Comparison of ENCODE assay signal across 8 mouse cellular contexts in the genomic region with DNA sequence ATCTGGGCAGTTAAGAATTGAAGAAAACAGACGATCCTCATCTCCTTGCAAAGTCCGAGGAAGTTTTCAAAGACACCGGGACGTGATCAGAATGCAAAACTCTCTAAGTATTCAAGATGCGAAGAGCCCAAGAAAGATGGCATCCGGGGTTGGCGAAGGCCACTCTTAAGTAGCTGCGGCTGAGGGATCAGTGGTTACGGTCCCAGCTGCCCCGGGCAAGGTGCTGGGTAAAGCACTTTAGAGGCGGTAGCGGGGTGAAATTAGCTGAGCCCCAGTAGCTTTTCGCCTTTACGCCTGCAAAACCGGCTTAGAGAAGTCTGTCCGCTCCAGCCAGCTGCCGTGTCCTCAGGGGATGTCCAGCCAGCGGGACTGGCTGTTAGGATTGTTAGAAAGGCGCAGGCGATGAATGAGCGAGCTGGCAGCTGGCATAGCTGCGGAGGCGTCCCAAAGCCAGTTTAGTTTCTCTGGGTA. TPM values are rescaled to one million over a fixed set of nuclear protein-coding genes. Genes with fewer than 3 reads are reported as not detected.
DNase-seq lines count a peak whose midpoint lies in the region; ATAC-seq and TF ChIP-seq lines count a peak whose summit lies in the region.

No protein-coding gene starts in this region.

- H3K4me2 ChIP-seq in forebrain, embryonic 11.5 days (ENCODE audit: low read depth, low read length, severe bottlenecking), result peak overlapping the region; percentile 71
- peak overlapping the region; percentile 91 for H3K4me2 ChIP-seq in liver, postnatal 0 days (ENCODE audit: low read depth, low read length)

- TF ChIP-seq POLR2A in testis, adult 2 months (IDR thresholded peaks at IDR 0.05; ENCODE audit: control insufficient read depth, low read depth, low read length), result no peak
- no peak for TF ChIP-seq POLR2A in olfactory bulb, adult 2 months (IDR thresholded peaks at IDR 0.05; ENCODE audit: insufficient read depth, low read depth, low read length)

- no peak for TF ChIP-seq CTCF in testis, adult 2 months (IDR thresholded peaks at IDR 0.05; ENCODE audit: control insufficient read depth, insufficient read depth, insufficient replicate concordance, low read depth, low read length)
- no peak for TF ChIP-seq CTCF in liver, postnatal 0 days (IDR thresholded peaks at IDR 0.05; ENCODE audit: low read depth)
- TF ChIP-seq CTCF in olfactory bulb, adult 2 months (IDR thresholded peaks at IDR 0.05; ENCODE audit: insufficient read depth, low read depth, low read length), result no peak

- peak overlapping the region; percentile 65 for H3K4me3 ChIP-seq in testis, adult 2 months (ENCODE audit: control insufficient read depth, low read depth, low read length)
- peak overlapping the region; percentile 68 for H3K4me3 ChIP-seq in forebrain, embryonic 11.5 days (ENCODE audit: low read depth, low read length)
- peak overlapping the region; percentile 58 for H3K4me3 ChIP-seq in liver, postnatal 0 days (ENCODE audit: low read depth, low read length)
- H3K4me3 ChIP-seq in olfactory bulb, adult 2 months (ENCODE audit: insufficient read depth, low read depth, low read length), result peak overlapping the region; percentile 67

- intact Hi-C loops in heart, postnatal 25 days (cut with DNase I), result loop anchor here (2.0 kb wide), 1 partner anchor 60 kb away; a partner anchor contains a TSS

- no peak for DNase-seq in testis, postnatal 14 days (ENCODE audit: low spot score)
- DNase-seq in forebrain, embryonic 11.5 days (ENCODE audit: low spot score), result peak; percentile 76
- DNase-seq in heart, postnatal 25 days (ENCODE audit: low spot score), result peak; percentile 21
- DNase-seq in layer of hippocampus, adult 18-20 months (ENCODE audit: low spot score in 2 of 2), result peak; percentile 53 to 73
- DNase-seq in liver, postnatal 0 days, result peak; percentile 17
- no peak for DNase-seq in ovary, adult 18-20 months (ENCODE audit: low spot score)

- WGBS in forebrain, embryonic 11.5 days, result 1% methylated on average over 23 of the region's 23 CpGs
- 2% methylated on average over 23 of the region's 23 CpGs for WGBS in liver, postnatal 0 days (ENCODE audit: insufficient replicate concordance)
- under 1% methylated on average over 23 of the region's 23 CpGs for WGBS in olfactory bulb, adult 2 months

- H3K27me3 ChIP-seq in testis, adult 2 months (ENCODE audit: control insufficient read depth, insufficient read depth, low read length), result no peaks in the 10 kb centered on the region
- H3K27me3 ChIP-seq in forebrain, embryonic 11.5 days (ENCODE audit: control insufficient read depth, insufficient read depth, low read length), result no peaks in the 10 kb centered on the region
- peaks cover 20% of the 10 kb centered on the region for H3K27me3 ChIP-seq in liver, postnatal 0 days (ENCODE audit: insufficient read depth, low read length)

- peak overlapping the region; percentile 7 for H3K27ac ChIP-seq in testis, adult 2 months (ENCODE audit: control insufficient read depth, insufficient read depth, low read depth, low read length)
- peak overlapping the region; percentile 98 for H3K27ac ChIP-seq in forebrain, embryonic 11.5 days (ENCODE audit: low read depth, low read length)
- H3K27ac ChIP-seq in liver, postnatal 0 days (ENCODE audit: low read depth), result no peak overlapping the region
- H3K27ac ChIP-seq in olfactory bulb, adult 2 months (ENCODE audit: insufficient read depth, low read depth, low read length), result peak overlapping the region; percentile 73

- peaks cover 1% of the 10 kb centered on the region for H3K4me1 ChIP-seq in testis, adult 2 months (ENCODE audit: control insufficient read depth, insufficient read depth, low read length)
- peaks cover 2% of the 10 kb centered on the region; the same call in 1 of the 2 replicates for H3K4me1 ChIP-seq in forebrain, embryonic 11.5 days (replicated peaks; ENCODE audit: control insufficient read depth, insufficient read depth, low read length)
- H3K4me1 ChIP-seq in liver, postnatal 0 days (ENCODE audit: insufficient read depth), result no peaks in the 10 kb centered on the region; the same call in 1 of the 2 replicates
- peaks cover 4% of the 10 kb centered on the region for H3K4me1 ChIP-seq in olfactory bulb, adult 2 months (ENCODE audit: control insufficient read depth, insufficient read depth, low read length)

- peak; percentile 32 for ATAC-seq in forebrain, embryonic 11.5 days (replicated peaks; ENCODE audit: low FRiP score)
- ATAC-seq in liver, postnatal 0 days, result no peak

- H3K9me3 ChIP-seq in forebrain, embryonic 11.5 days (ENCODE audit: control insufficient read depth, low read length), result no peaks in the 10 kb centered on the region
- H3K9me3 ChIP-seq in liver, postnatal 0 days (ENCODE audit: low read length), result no peaks in the 10 kb centered on the region

- H3K9ac ChIP-seq in forebrain, embryonic 11.5 days (ENCODE audit: low read length), result peak overlapping the region; percentile 92
- peak overlapping the region; percentile 50 for H3K9ac ChIP-seq in liver, postnatal 0 days (replicated peaks)

- no peaks in the 10 kb centered on the region for H3K36me3 ChIP-seq in testis, adult 2 months (ENCODE audit: control insufficient read depth, insufficient read depth, low read length)
- H3K36me3 ChIP-seq in forebrain, embryonic 11.5 days (ENCODE audit: control insufficient read depth, insufficient read depth, low read length), result no peaks in the 10 kb centered on the region
- no peaks in the 10 kb centered on the region for H3K36me3 ChIP-seq in liver, postnatal 0 days (replicated peaks; ENCODE audit: insufficient read depth, low read length)

- no peak for TF ChIP-seq EP300 in liver, postnatal 0 days (IDR thresholded peaks at IDR 0.05; ENCODE audit: low read depth)

RNA-seq across cellular contexts. Expression of a gene that starts 0.9 kb away (rescaled TPM):
- 9.6 and 11.9 TPM in 2 replicates for polyA plus RNA-seq in testis, adult 2 months (2012; rRNA removed)
- polyA plus RNA-seq in forebrain, embryonic 11.5 days (2014; fragmentation: Nextera tagmentation; extraction: Ambion mirVana), result 51.5 and 54.0 TPM in 2 replicates
- total RNA-seq in heart, postnatal 25 days (2021), result 10 to 100 TPM; 63.5 to 66.0 TPM
- 10 to 100 TPM; 18.2 to 22.6 TPM for total RNA-seq in layer of hippocampus, adult 18-20 months (2021)
- polyA plus RNA-seq in liver, postnatal 0 days (2015; fragmentation: Nextera tagmentation; extraction: Ambion mirVana), result 2.9 and 3.2 TPM in 2 replicates
- not detected in 2 replicates for polyA plus RNA-seq in olfactory bulb, adult 2 months (2012; ENCODE audit: insufficient read depth, insufficient read length, low replicate concordance, missing spikeins)

RNA-seq across cellular contexts. Expression of a gene that starts 39.3 kb away (rescaled TPM):
- polyA plus RNA-seq in testis, adult 2 months (2012; rRNA removed), result 54.7 and 55.8 TPM in 2 replicates
- 52.2 and 54.2 TPM in 2 replicates for polyA plus RNA-seq in forebrain, embryonic 11.5 days (2014; fragmentation: Nextera tagmentation; extraction: Ambion mirVana)
- 10 to 100 TPM; 34.3 to 38.8 TPM for total RNA-seq in heart, postnatal 25 days (2021)
- total RNA-seq in layer of hippocampus, adult 18-20 months (2021), result 10 to 100 TPM; 21.3 to 22.5 TPM
- polyA plus RNA-seq in liver, postnatal 0 days (2015; fragmentation: Nextera tagmentation; extraction: Ambion mirVana), result 17.6 and 18.3 TPM in 2 replicates
- polyA plus RNA-seq in olfactory bulb, adult 2 months (2012; ENCODE audit: insufficient read depth, insufficient read length, low replicate concordance, missing spikeins), result not detected in 2 replicates

RNA-seq across cellular contexts. Expression of a gene that starts 59.9 kb away (rescaled TPM):
- polyA plus RNA-seq in testis, adult 2 months (2012; rRNA removed), result 5.7 and 7.6 TPM in 2 replicates
- polyA plus RNA-seq in forebrain, embryonic 11.5 days (2014; fragmentation: Nextera tagmentation; extraction: Ambion mirVana), result 45.7 and 46.3 TPM in 2 replicates
- total RNA-seq in heart, postnatal 25 days (2021), result 10 to 100 TPM; 38.5 to 43.0 TPM
- total RNA-seq in layer of hippocampus, adult 18-20 months (2021), result 10 to 100 TPM; 26.9 to 27.1 TPM
- polyA plus RNA-seq in liver, postnatal 0 days (2015; fragmentation: Nextera tagmentation; extraction: Ambion mirVana), result 7.9 and 9.2 TPM in 2 replicates
- 390 TPM in 1 of 2 replicates, not detected in the other for polyA plus RNA-seq in olfactory bulb, adult 2 months (2012; ENCODE audit: insufficient read depth, insufficient read length, low replicate concordance, missing spikeins)

Comparison
In these comparisons a context has a peak if more than half of its experiments do, and no peak if none do; other contexts are left out.
1. DNase-seq: peak in forebrain, embryonic 11.5 days (single experiment), heart, postnatal 25 days (single experiment), layer of hippocampus, adult 18-20 months (2 of 2) and liver, postnatal 0 days (single experiment); none in testis, postnatal 14 days (single experiment) and ovary, adult 18-20 months (single experiment).
2. RNA of a gene that starts 39.3 kb away (polyA plus RNA-seq): 54.7 to 55.8 TPM in testis, adult 2 months, 52.2 to 54.2 TPM in forebrain, embryonic 11.5 days and 17.6 to 18.3 TPM in liver, postnatal 0 days; not detected in olfactory bulb, adult 2 months; every median in the first group is over 10 times any median in the second.
3. Peak in every context shown above with its lines, with median percentiles within 50 percentile points of each other: H3K4me3 ChIP-seq.